Mouse (Mus musculus) gastrocnemius, adult 2 months (tissue): ENCODE results near the gene B3gat3. TPM values are rescaled to one million over a fixed set of nuclear protein-coding genes. Genes with fewer than 3 reads are reported as not detected.

ENCODE experiments used
- DNase-seq: peaks from one replicate; pipeline ENCODE4 v3.0.0; 2022
- H3K27ac ChIP-seq: fragments of 200-600 bp; 2 replicates; pipeline ENCODE4 v1.8.1; 2022; ENCODE audit warnings: mild to moderate bottlenecking
- H3K4me3 ChIP-seq: fragments of 200-600 bp; 2 replicates; pipeline ENCODE4 v1.8.1; 2022; ENCODE audit warnings: mild to moderate bottlenecking, moderate library complexity
- CTCF ChIP-seq: fragments of 200-600 bp; IDR thresholded peaks from 2 replicates; pipeline ENCODE4 v1.8.1; 2022; ENCODE audit warnings: antibody characterized with exemption, mild to moderate bottlenecking, moderate library complexity
- intact Hi-C: fragments of 180-260 bp; cut with DNase I; formaldehyde crosslinking; loops from one replicate; pipeline ENCODE4 v1.15.1; 2025
- total RNA-seq, 2 experiments: library from RNA; stranded (reverse); gene quantifications; 2 replicates each; pipeline ENCODE4 v1.2.3; 2021

Gene B3gat3
- total RNA-seq, 2 experiments from 2014 or later, result 32.2 to 35.7 TPM

- intact Hi-C loops, result no loop called here
- no peak for TF ChIP-seq CTCF
- no peak for DNase-seq
- H3K27ac ChIP-seq, result 0 out of 2 replicates have a peak overlapping the region, but pooled peaks have one; percentile 96
- H3K4me3 ChIP-seq, result peak overlapping the region; percentile 90
Measured at GRCm38 (mm10) chr19:8930771-8931170, 10.6 kb downstream of the B3gat3 start.

DNA sequence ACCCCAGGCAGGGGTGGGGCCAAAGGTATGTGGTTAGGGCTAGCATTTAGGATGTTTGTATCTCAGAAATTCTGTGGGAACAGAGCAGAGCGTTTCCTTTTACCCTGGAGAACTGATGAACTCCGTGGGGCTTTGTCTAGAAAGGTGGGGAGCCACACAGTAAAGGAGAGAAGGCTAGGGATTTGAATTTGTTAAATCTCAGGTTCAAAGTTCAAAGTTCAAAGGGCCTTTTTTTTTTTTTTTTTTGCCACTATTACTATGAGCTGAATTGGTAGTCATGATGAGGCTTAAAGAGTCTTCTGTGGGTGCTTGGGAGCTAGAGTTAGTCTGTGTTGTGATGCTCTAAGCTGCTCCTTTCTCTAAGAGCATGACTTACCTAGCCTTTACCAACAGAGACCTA, 16.6 kb downstream of the B3gat3 start:
- Histone ChIP-seq H3K27ac (no peak overlapping the region), H3K4me3 (no peak overlapping the region)
- intact Hi-C loops, result no loop called here
- DNase-seq, result no peak
- no peak for TF ChIP-seq CTCF

DNA sequence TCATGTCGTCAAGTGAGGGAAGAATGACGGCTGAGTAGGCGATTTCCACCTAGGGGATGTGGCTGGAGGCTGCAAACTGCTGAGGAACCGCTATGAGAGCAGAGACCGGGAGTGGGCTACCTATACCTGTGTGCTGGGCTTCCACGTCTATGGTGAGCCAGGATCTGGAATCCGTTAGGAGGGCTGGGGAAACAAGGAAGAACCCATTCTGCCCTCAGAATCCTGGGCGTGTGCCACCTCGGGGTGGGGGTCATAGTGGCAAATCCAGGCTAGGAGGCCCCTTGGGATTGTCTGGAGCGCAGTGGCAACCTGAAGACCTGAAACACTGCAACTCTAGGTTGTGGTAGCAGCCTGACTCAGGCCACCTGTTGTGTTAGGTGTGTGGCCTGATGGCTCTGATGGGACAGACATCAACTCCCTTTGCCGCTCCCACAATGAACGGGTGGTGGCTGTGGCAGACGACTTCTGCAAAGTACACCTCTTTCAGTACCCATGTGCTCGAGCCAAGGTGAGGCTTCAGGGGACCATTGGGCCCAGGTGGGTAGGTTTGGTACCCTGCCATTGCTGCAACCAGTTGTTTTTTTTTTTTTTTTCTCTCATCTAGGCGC, 20.5 kb downstream of the B3gat3 start:
- Histone ChIP-seq H3K4me3 (no peak overlapping the region), H3K27ac (no peak overlapping the region; the same call in 1 of the 2 replicates)
- TF ChIP-seq CTCF, result no peak
- intact Hi-C loops, result no loop called here
- no peak for DNase-seq

DNA sequence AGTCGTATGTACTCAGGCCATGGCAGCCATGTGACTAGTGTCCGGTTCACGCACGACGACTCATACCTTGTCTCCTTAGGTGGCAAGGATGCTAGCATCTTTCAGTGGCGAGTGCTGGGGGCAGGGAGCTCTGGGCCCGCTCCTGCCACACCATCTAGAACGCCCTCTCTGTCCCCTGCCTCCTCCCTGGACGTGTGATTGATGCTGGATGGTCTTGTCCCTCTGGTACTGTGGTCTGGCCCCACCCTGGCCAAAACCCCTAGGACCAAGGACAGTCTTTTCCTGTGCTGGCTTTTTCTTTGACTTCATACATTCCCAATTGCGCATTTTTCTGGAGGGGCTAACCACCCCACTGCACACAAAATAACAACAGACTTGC, 21.0 kb downstream of the B3gat3 start:
- no peak for DNase-seq
- no peak for TF ChIP-seq CTCF
- intact Hi-C loops, result no loop called here
- H3K4me3 ChIP-seq, result peak overlapping the region; percentile 100
- H3K27ac ChIP-seq, result peak overlapping the region; percentile 96

- Histone ChIP-seq H3K4me3 (peak within 1 kb of the TSS; percentile 100), H3K27ac (peak within 1 kb of the TSS; percentile 96)
- intact Hi-C loops, result no loop called here
- no peak for TF ChIP-seq CTCF
- DNase-seq, result peak; percentile 98
Measured at GRCm38 (mm10) chr19:8941515-8942217, 21.5 kb downstream of the B3gat3 start, which contains the start of gene Mta2. Gene Mta2 (plus strand): TSS chr19:8941875.

DNA sequence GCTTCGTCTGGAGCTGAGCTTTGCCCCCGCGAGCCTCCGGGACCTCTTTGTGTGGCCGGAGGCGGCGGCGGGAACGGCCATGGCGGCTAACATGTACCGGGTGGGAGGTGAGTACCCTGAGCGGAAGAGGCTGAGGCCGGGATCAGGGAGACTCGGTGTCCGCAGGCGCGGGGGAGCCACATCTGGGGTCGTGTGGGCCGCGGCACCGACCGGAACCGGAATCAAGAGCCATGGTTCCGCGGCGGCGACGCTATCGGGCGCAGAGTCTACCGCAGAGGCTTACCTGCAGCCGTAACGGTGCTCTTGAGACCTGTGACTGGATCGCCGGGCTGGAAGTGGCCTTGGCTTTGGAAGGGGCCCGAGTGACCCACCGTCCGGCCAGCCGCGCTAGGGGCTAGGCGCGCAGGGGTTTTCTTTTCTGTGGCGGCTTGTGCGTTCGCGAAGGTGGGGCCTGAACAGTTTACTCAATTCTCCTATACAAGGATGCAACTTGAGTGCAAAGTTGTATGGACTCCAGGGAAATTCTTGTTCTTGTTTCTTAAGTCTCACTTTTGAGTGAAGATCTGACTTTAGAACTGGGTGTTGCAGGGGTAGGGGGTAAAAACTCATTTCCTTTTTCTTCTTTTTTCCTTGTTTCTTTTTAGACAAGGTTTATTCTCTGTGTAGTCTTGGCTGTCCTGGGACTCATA, 22.2 kb downstream of the B3gat3 start:
- H3K4me3 ChIP-seq, result peak overlapping the region; percentile 100
- intact Hi-C loops, result no loop called here
- no peak for DNase-seq
- TF ChIP-seq CTCF, result no peak
- peak overlapping the region; percentile 96 for H3K27ac ChIP-seq

DNA sequence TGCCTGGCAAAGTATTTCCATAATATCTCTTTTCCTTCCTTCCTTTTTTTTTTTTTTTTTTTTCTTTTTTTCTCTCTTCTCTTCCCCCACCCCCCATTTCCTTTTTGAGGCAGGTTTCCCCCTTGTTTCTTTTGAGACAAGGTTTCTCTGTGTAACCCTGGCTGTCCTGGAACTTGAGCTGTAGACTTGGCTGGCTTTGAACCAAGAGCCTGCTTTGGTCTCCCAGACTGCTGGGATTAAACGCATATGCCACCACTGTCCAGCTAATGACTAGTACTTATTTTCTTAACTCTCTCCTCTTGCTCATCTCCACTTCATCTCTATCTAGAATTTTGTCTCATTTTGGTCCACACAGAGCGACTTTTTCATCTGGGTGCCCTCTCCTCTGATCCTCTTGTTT, 22.9 kb downstream of the B3gat3 start:
- Histone ChIP-seq H3K4me3 (peak overlapping the region; percentile 100), H3K27ac (peak overlapping the region; percentile 96)
- DNase-seq, result no peak
- no peak for TF ChIP-seq CTCF
- intact Hi-C loops, result no loop called here

DNA sequence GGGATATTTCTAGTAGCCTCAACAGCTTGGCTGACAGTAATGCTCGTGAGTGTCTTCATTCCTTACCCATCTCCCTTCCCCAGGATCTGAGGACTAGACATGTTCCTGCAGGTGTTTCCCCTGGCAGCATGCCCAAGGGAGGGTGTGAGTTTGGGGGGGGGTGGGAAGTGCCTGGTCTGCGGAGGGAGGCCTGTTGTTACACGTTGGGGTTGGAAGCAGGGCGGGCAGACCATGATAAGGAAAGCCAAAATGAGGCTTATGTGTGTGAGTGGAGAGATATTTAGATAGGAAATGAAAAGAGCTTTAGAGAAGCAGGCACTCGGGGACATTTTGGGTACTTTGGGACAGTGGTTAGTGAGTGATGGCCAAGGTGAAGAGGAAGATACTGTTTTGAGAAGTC, 23.9 kb downstream of the B3gat3 start:
- no peak for DNase-seq
- TF ChIP-seq CTCF, result no peak
- peak overlapping the region; percentile 70 for H3K27ac ChIP-seq
- intact Hi-C loops, result no loop called here
- peak overlapping the region; percentile 100 for H3K4me3 ChIP-seq

DNA sequence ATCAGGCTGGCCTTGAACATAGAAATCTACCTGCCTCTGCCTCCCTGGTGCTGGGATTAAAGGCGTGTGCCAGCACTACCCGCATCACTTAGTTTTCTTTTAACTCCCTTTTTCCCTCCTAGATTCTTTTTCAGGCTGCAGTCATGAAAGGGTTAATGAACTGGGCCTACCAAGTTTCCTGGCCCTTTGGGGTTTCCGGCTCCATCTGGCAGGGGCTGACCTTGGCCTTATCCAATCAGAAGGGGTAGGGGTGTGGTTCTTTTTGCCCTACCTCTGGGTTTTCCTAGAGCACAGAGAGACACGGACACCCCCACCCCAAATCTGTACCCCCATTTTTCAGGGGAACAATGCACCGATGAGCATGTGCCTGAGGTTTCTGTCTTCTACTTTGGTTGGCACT, 24.6 kb downstream of the B3gat3 start:
- H3K27ac ChIP-seq, result peak overlapping the region; percentile 70
- no peak for TF ChIP-seq CTCF
- intact Hi-C loops, result no loop called here

GRCm38 (mm10) chr19:8945251-8945650, 25.1 kb downstream of the B3gat3 start:
- no peak for DNase-seq
- H3K27ac ChIP-seq, result peak overlapping the region; percentile 70
- intact Hi-C loops, result no loop called here
- TF ChIP-seq CTCF, result no peak
- peak overlapping the region; percentile 100 for H3K4me3 ChIP-seq

More for the DNA sequence above, 24.6 kb downstream of the B3gat3 start:
- peak overlapping the region; percentile 100 for H3K4me3 ChIP-seq
- DNase-seq, result peak; percentile 79

GRCm38 (mm10) chr19:8946929-8947328, 26.8 kb downstream of the B3gat3 start:
- intact Hi-C loops, result no loop called here
- Histone ChIP-seq H3K27ac (no peak overlapping the region), H3K4me3 (no peak overlapping the region)
- no peak for TF ChIP-seq CTCF
- no peak for DNase-seq

DNA sequence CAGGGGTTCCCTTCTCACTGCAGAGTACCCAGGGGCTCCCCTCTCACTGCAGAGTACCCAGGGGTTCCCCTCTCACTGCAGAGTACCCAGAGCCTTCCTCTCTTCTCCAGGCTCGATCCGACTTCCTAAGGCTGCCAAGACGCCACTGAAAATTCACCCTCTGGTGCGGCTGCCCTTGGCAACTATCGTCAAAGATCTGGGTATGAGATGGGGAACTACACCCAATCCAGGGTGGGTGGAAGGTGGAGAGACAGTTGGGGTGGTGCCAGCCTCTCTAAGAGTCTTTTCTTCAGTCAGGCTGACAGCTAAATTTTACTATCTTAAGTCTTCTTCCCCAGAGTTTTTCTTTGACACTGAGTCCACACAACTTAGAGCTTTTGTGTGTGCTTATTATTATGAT, 30.0 kb downstream of the B3gat3 start:
- DNase-seq, result no peak
- TF ChIP-seq CTCF, result no peak
- intact Hi-C loops, result no loop called here
- no peak overlapping the region for H3K27ac ChIP-seq
- H3K4me3 ChIP-seq, result no peak overlapping the region

- TF ChIP-seq CTCF, result no peak
- intact Hi-C loops, result no loop called here
- no peak for DNase-seq
- H3K27ac ChIP-seq, result peak overlapping the region; percentile 90; the same call in 1 of the 2 replicates
- H3K4me3 ChIP-seq, result no peak overlapping the region
Measured at GRCm38 (mm10) chr19:8952241-8952640, 32.1 kb downstream of the B3gat3 start.
